Mouse (Mus musculus) G1E (cell line): ENCODE data around the gene Fam166a.

Experiments used
- CTCF ChIP-seq: IDR thresholded peaks from 2 replicates; pipeline ENCODE4 v1.5.1; 2012; ENCODE audit warnings: low read depth, low read length, inconsistent platforms, mixed read lengths
- GATA1 ChIP-seq: IDR thresholded peaks from 2 replicates; pipeline ENCODE4 v1.6.1; 2012; ENCODE audit warnings: borderline replicate concordance, low read length, inconsistent platforms, mixed read lengths
- TAL1 ChIP-seq: conservative IDR thresholded peaks from 2 replicates; pipeline ENCODE4 v1.6.1; 2012; ENCODE audit warnings: low read depth, low read length, inconsistent platforms, mixed read lengths

GRCm38 (mm10) chr2:25171101-25171768, 47.3 kb upstream of the Fam166a start:
- TF ChIP-seq CTCF (no peak), GATA1 (no peak), TAL1 (no peak)
